Mouse (Mus musculus) left cerebral cortex, adult 9 months (tissue): ENCODE results near the gene Ino80b.
A peak's percentile ranks its signal among the peaks of the same experiment; 100 is the strongest.

Source experiments
- DNase-seq, 2 experiments: peaks; one replicate each; pipeline ENCODE4 v3.0.0; 2022; ENCODE audit warnings: low spot score in 2 of 2

The Ino80b gene

DNA sequence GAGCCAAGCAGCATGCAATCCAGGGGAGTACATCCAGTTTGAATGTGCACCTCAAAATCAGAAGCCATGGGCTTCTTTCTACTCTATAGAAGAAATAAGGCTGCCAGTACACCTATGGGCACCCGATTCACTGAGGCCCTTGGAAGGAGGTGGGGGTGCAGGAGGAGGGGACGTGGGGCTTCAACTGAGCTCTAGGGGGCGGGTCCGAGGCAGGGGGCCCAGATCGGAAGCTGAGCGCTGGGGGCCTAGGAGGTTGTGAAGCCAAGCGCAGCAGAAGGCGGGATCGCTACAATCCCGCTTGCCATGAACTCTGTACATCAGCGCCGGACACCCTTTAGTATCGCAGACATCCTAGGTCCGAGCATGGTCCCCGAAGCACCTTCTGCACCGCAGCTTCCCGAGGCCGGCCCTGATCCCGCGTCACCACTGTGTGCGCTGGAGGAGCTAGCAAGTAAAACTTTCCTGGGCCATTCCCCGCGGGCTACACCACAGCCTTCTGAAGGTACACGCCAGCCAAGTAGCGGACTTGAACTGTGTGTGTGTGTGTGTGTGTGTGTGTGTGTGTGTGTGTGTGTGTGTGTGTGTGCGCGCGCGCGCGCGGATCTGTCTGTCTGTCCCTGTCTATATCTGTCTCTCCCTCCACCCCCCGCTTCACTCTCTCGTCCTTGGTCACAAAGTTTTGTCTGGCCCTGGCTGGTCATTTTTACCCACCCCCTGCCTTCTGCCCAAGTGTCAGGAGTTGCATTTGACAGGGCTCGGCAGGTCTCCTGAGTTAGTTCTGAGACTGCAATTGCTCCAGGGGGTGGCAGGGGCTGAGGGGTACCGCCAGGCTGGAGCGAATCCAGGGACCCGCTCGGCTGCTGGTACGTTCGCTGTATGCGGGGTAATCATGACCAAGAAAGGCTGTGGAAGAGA lies 38.9 kb downstream of the Ino80b start, which contains the start of gene Lbx2:
Lbx2 (plus strand) TSS at position 247 of the 915 bp plus-strand sequence.
- DNase-seq, result no peak

DNA sequence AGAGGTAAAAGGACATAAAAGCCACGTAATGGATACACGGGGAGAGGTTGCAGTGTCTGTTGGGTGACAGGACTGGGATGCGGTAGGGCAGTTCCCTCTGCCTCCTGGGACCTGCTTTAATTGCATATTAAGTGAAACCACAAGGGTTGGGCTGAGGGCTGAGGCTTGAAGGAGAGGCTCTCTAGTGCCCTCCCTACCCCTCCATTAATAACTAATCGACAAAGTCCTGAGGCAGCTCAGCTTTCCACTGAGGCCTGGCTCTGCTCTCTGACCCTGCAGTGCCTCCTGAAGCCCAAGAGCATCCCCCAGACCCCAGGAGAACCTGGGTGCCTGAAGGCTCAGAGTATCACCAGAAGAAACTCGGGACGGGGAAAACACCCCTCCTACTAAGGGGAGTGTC lies 40.8 kb downstream of the Ino80b start:
- DNase-seq, result no peak

GRCm38 (mm10) chr6:83083497-83083896 lies 41.7 kb downstream of the Ino80b start:
- DNase-seq, result no peak

DNA sequence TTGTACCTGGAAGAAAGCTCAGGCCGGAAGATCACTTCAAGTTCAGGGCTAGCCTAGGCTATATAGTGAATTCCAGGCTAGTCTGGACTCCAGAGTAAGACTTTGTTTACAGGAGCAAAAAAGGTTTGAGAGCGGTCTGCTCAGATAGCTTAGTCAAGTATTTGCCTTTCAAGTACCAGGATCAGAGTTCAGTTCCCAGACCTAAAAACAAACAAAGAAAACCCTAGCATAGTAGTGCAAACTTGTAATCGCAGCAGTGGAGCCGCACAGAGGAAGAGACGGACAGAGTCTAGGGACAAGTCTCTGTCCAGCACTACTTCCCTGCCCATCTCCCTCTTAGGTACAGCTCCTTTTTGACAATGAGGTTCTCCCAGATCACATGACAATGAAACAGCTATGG lies 45.0 kb downstream of the Ino80b start:
- no peak for DNase-seq

DNA sequence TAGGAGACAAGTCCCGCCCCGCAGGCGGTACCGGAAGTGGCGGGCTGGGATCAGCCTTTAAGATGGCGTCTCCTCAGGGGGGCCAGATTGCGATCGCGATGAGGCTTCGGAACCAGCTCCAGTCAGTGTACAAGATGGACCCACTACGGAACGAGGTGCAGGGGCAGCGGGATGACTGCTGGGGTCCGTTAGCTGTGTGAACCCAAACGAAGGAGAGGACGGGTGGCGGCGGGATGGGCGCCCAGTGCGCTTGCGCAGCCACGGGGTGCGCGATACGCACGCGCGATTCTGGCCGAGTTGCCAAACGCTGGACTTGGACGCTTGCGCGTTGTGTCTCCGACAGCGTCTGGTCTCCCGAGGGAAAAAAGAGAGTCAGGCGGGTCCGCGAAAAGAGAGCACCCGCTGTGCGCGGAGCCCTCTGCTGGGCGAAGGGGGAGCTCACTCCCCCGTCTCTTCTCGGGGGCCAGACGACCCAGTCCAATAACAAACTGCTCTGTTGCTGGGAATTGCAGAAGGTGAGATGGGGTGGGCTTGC lies 46.8 kb downstream of the Ino80b start:
- peak; percentile 93 to 99 for DNase-seq

GRCm38 (mm10) chr6:83077630-83078323 lies 47.5 kb downstream of the Ino80b start, which contains the start of gene Pcgf1:
Gene Pcgf1 (plus strand): TSS chr6:83077869.
- peak in 1 of 2 experiments; percentile 49 for DNase-seq

GRCm38 (mm10) chr6:83074979-83075378 lies 50.3 kb downstream of the Ino80b start:
- no peak for DNase-seq
